Mouse (Mus musculus) hindbrain, embryonic 12.5 days (tissue): ENCODE measurements at regions not wholly inside any gene's neighbourhood (a gene's known extent, or its start where the extent isn't known, plus 50 kb on each side); places are given as distances from the start of the nearest gene placed in this dataset.

ENCODE experiments used
- ATAC-seq: fragments of 200-750 bp; cut with Nextera tagmentation; 2 replicates; pipeline ENCODE4 v1.8.0; 2017; ENCODE audit warnings: moderate TSS enrichment; ENCODE audit not compliant: low FRiP score
- H3K27ac ChIP-seq: fragments of 300-500 bp; sonication (generic); 2 replicates; pipeline ENCODE4 v1.5.1; 2016; ENCODE audit warnings: mild to moderate bottlenecking
- H3K27me3 ChIP-seq: fragments of 300-500 bp; sonication (generic); 2 replicates; pipeline ENCODE4 v1.6.1; 2016; ENCODE audit warnings: mild to moderate bottlenecking
- H3K36me3 ChIP-seq: fragments of 300-500 bp; sonication (generic); 2 replicates; pipeline ENCODE4 v1.6.1; 2016; ENCODE audit warnings: mild to moderate bottlenecking
- H3K4me1 ChIP-seq: fragments of 300-500 bp; sonication (generic); 2 replicates; pipeline ENCODE4 v1.6.1; 2016
- H3K4me2 ChIP-seq: fragments of 300-500 bp; sonication (generic); replicated peaks from 2 replicates; pipeline ENCODE4 v1.6.1; 2016; ENCODE audit warnings: mild to moderate bottlenecking
- H3K4me3 ChIP-seq: fragments of 300-500 bp; sonication (generic); 2 replicates; pipeline ENCODE4 v1.5.1; 2016; ENCODE audit warnings: mild to moderate bottlenecking
- H3K9ac ChIP-seq: fragments of 300-500 bp; sonication (generic); 2 replicates; pipeline ENCODE4 v1.6.1; 2016; ENCODE audit warnings: mild to moderate bottlenecking, moderate library complexity
- H3K9me3 ChIP-seq: fragments of 300-500 bp; sonication (generic); replicated peaks from 2 replicates; pipeline ENCODE4 v1.6.1; 2016; ENCODE audit warnings: mild to moderate bottlenecking
- WGBS: fragments of 180-500 bp; shearing (Covaris S2); methylation state at CpG from one replicate; pipeline ENCODE4 v1.1.7; 2016; 5-methylcytosine and 5-hydroxymethylcytosine counted together

GRCm38 (mm10) chr17:80891656-80892055 is 52.8 kb upstream of the Tmem178 start:
- Histone ChIP-seq H3K27me3 (no peaks in the 10 kb centered on the region), H3K9ac (no peak overlapping the region), H3K9me3 (no peaks in the 10 kb centered on the region), H3K27ac (no peak overlapping the region), H3K4me3 (no peak overlapping the region), H3K36me3 (no peaks in the 10 kb centered on the region), H3K4me2 (no peak overlapping the region), H3K4me1 (peaks cover 15% of the 10 kb centered on the region)
- no peak for ATAC-seq
- WGBS, result 78% methylated on average over 5 of the region's 5 CpGs

- Histone ChIP-seq H3K27ac (no peak overlapping the region), H3K9me3 (no peaks in the 10 kb centered on the region), H3K4me2 (no peak overlapping the region), H3K27me3 (no peaks in the 10 kb centered on the region), H3K9ac (no peak overlapping the region), H3K4me1 (peaks cover 20% of the 10 kb centered on the region), H3K4me3 (no peak overlapping the region), H3K36me3 (no peaks in the 10 kb centered on the region)
- ATAC-seq, result no peak
- 99% methylated on average over 4 of the region's 4 CpGs for WGBS
Measured at GRCm38 (mm10) chr17:80889095-80889494, 55.3 kb upstream of the Tmem178 start.

- no peak overlapping the region for H3K4me3 ChIP-seq
- no peak overlapping the region for H3K9ac ChIP-seq
- H3K27ac ChIP-seq, result peak overlapping the region; percentile 79
- ATAC-seq, result peak; percentile 55; the same call in 1 of the 2 replicates
- H3K9me3 ChIP-seq, result no peaks in the 10 kb centered on the region
- H3K4me2 ChIP-seq, result peak overlapping the region; percentile 26; the same call in 1 of the 2 replicates
- peaks cover 22% of the 10 kb centered on the region for H3K4me1 ChIP-seq
- H3K27me3 ChIP-seq, result no peaks in the 10 kb centered on the region
- 22% methylated on average over 8 of the region's 8 CpGs for WGBS
- H3K36me3 ChIP-seq, result no peaks in the 10 kb centered on the region
Measured at GRCm38 (mm10) chr17:80887749-80888119, 56.7 kb upstream of the Tmem178 start.

GRCm38 (mm10) chr17:80887021-80887748 is 57.2 kb upstream of the Tmem178 start:
- H3K36me3 ChIP-seq, result no peaks in the 10 kb centered on the region
- peak; percentile 74 for ATAC-seq
- peaks cover 22% of the 10 kb centered on the region for H3K4me1 ChIP-seq
- H3K9ac ChIP-seq, result no peak overlapping the region
- H3K27me3 ChIP-seq, result no peaks in the 10 kb centered on the region
- H3K4me3 ChIP-seq, result no peak overlapping the region
- peak overlapping the region; percentile 79 for H3K27ac ChIP-seq
- H3K9me3 ChIP-seq, result no peaks in the 10 kb centered on the region
- peak overlapping the region; percentile 26; the same call in 1 of the 2 replicates for H3K4me2 ChIP-seq
- WGBS, result 19% methylated on average over 18 of the region's 18 CpGs

GRCm38 (mm10) chr17:80886211-80886701 is 58.2 kb upstream of the Tmem178 start:
- no peak for ATAC-seq
- Histone ChIP-seq H3K4me2 (no peak overlapping the region), H3K9me3 (no peaks in the 10 kb centered on the region), H3K36me3 (no peaks in the 10 kb centered on the region), H3K4me3 (no peak overlapping the region), H3K27me3 (no peaks in the 10 kb centered on the region), H3K4me1 (peaks cover 22% of the 10 kb centered on the region), H3K27ac (0 out of 2 replicates have a peak overlapping the region, but pooled peaks have one; percentile 19), H3K9ac (no peak overlapping the region)
- WGBS, result 74% methylated on average over 3 of the region's 3 CpGs

- WGBS, result 87% methylated on average over 9 of the region's 9 CpGs
- H3K27ac ChIP-seq, result no peak overlapping the region
Measured at GRCm38 (mm10) chr17:80885706-80886105, 58.7 kb upstream of the Tmem178 start.

GRCm38 (mm10) chr17:80884886-80885285 is 59.5 kb upstream of the Tmem178 start:
- Histone ChIP-seq H3K9ac (no peak overlapping the region), H3K9me3 (no peaks in the 10 kb centered on the region), H3K4me3 (no peak overlapping the region), H3K4me2 (no peak overlapping the region), H3K4me1 (peaks cover 22% of the 10 kb centered on the region), H3K27ac (no peak overlapping the region), H3K27me3 (no peaks in the 10 kb centered on the region), H3K36me3 (no peaks in the 10 kb centered on the region)
- ATAC-seq, result no peak
- 49% methylated on average over 2 of the region's 2 CpGs for WGBS

More at GRCm38 (mm10) chr17:80885706-80886105, 58.7 kb upstream of the Tmem178 start:
- H3K4me1 ChIP-seq, result peaks cover 22% of the 10 kb centered on the region
- no peak overlapping the region for H3K4me3 ChIP-seq
- H3K4me2 ChIP-seq, result no peak overlapping the region
- no peaks in the 10 kb centered on the region for H3K27me3 ChIP-seq
- no peak for ATAC-seq
- no peak overlapping the region for H3K9ac ChIP-seq
- H3K9me3 ChIP-seq, result no peaks in the 10 kb centered on the region
- H3K36me3 ChIP-seq, result no peaks in the 10 kb centered on the region

GRCm38 (mm10) chr17:80882476-80882875 is 62.0 kb upstream of the Tmem178 start:
- no peak for ATAC-seq
- Histone ChIP-seq H3K4me2 (no peak overlapping the region), H3K9me3 (no peaks in the 10 kb centered on the region), H3K27ac (no peak overlapping the region), H3K4me3 (no peak overlapping the region), H3K4me1 (peaks cover 13% of the 10 kb centered on the region), H3K27me3 (no peaks in the 10 kb centered on the region), H3K36me3 (no peaks in the 10 kb centered on the region), H3K9ac (no peak overlapping the region)
- WGBS, result 88% methylated on average over 3 of the region's 3 CpGs

GRCm38 (mm10) chr17:80880325-80880724 is 64.1 kb upstream of the Tmem178 start:
- Histone ChIP-seq H3K9ac (no peak overlapping the region), H3K4me3 (no peak overlapping the region), H3K27me3 (no peaks in the 10 kb centered on the region), H3K27ac (no peak overlapping the region), H3K4me1 (0 out of 2 replicates have a peak, but pooled peaks cover 2% of the 10 kb centered on the region), H3K36me3 (no peaks in the 10 kb centered on the region), H3K4me2 (no peak overlapping the region), H3K9me3 (no peaks in the 10 kb centered on the region)
- WGBS, result 73% methylated on average over 4 of the region's 4 CpGs
- no peak for ATAC-seq

GRCm38 (mm10) chr17:80875352-80876044 is 68.9 kb upstream of the Tmem178 start:
- ATAC-seq, result peak; percentile 56; the same call in 1 of the 2 replicates
- 44% methylated on average over 7 of the region's 7 CpGs for WGBS
- Histone ChIP-seq H3K36me3 (no peaks in the 10 kb centered on the region), H3K4me1 (no peaks in the 10 kb centered on the region), H3K4me3 (no peak overlapping the region), H3K9me3 (no peaks in the 10 kb centered on the region), H3K27ac (0 out of 2 replicates have a peak overlapping the region, but pooled peaks have one; percentile 30), H3K9ac (no peak overlapping the region), H3K27me3 (no peaks in the 10 kb centered on the region), H3K4me2 (no peak overlapping the region)

- H3K27ac ChIP-seq, result no peak overlapping the region
- no peak for ATAC-seq
- H3K4me1 ChIP-seq, result no peaks in the 10 kb centered on the region
- no peak overlapping the region for H3K4me2 ChIP-seq
- no peaks in the 10 kb centered on the region for H3K9me3 ChIP-seq
- WGBS, result 78% methylated on average over 4 of the region's 4 CpGs
- H3K4me3 ChIP-seq, result no peak overlapping the region
- no peak overlapping the region for H3K9ac ChIP-seq
- no peaks in the 10 kb centered on the region for H3K36me3 ChIP-seq
- H3K27me3 ChIP-seq, result no peaks in the 10 kb centered on the region
Measured at GRCm38 (mm10) chr17:80870965-80871364, 73.5 kb upstream of the Tmem178 start.

- H3K27me3 ChIP-seq, result no peaks in the 10 kb centered on the region
- H3K36me3 ChIP-seq, result no peaks in the 10 kb centered on the region
- no peaks in the 10 kb centered on the region for H3K4me1 ChIP-seq
- H3K4me2 ChIP-seq, result no peak overlapping the region
- H3K4me3 ChIP-seq, result no peak overlapping the region
- 84% methylated on average over 8 of the region's 8 CpGs for WGBS
- H3K27ac ChIP-seq, result no peak overlapping the region
- 0 out of 2 replicates have a peak, but pooled peaks cover 3% of the 10 kb centered on the region for H3K9me3 ChIP-seq
- no peak overlapping the region for H3K9ac ChIP-seq
- ATAC-seq, result no peak
Measured at GRCm38 (mm10) chr17:80862338-80862737, 82.1 kb upstream of the Tmem178 start.
